Mouse (Mus musculus) urinary bladder, postnatal 36 days (tissue): ENCODE measurements at regions not wholly inside any gene's neighbourhood (a gene's known extent, or its start where the extent isn't known, plus 50 kb on each side); places are given as distances from the start of the nearest gene placed in this dataset.
A peak's percentile ranks its signal among the peaks of the same experiment; 100 is the strongest.

Experiments
- DNase-seq, 2 experiments: peaks; one replicate each; pipeline ENCODE4 v3.0.0; 2022; ENCODE audit warnings: low spot score in 2 of 2, mixed read lengths in 1 of 2

GRCm38 (mm10) chr6:51329070-51329995, 103.1 kb upstream of the Nfe2l3 start:
- DNase-seq: no peak

GRCm38 (mm10) chr6:51330069-51330706, 102.3 kb upstream of the Nfe2l3 start:
- no peak for DNase-seq

GRCm38 (mm10) chr6:51332841-51333240, 99.6 kb upstream of the Nfe2l3 start:
- DNase-seq: peak in 1 of 2 experiments; percentile 15

- peak in 1 of 2 experiments; percentile 30 for DNase-seq
Observed at GRCm38 (mm10) chr6:51333722-51334360, 98.6 kb upstream of the Nfe2l3 start.

GRCm38 (mm10) chr6:51335314-51335713, 97.2 kb upstream of the Nfe2l3 start:
- DNase-seq: no peak

- no peak for DNase-seq
Observed at GRCm38 (mm10) chr6:51339301-51339700, 93.2 kb upstream of the Nfe2l3 start.

GRCm38 (mm10) chr6:51347721-51348120, 84.7 kb upstream of the Nfe2l3 start:
- no peak for DNase-seq

- no peak for DNase-seq
Observed at GRCm38 (mm10) chr6:51349771-51350170, 82.7 kb upstream of the Nfe2l3 start.

- no peak for DNase-seq
Observed at GRCm38 (mm10) chr6:51355041-51355440, 77.4 kb upstream of the Nfe2l3 start.

- no peak for DNase-seq
Observed at GRCm38 (mm10) chr6:51361611-51362180, 70.8 kb upstream of the Nfe2l3 start.

- peak; percentile 84 to 90 for DNase-seq
Observed at GRCm38 (mm10) chr6:51362475-51363226, 69.8 kb upstream of the Nfe2l3 start.

GRCm38 (mm10) chr6:51364776-51365175, 67.7 kb upstream of the Nfe2l3 start:
- no peak for DNase-seq

- DNase-seq: no peak
Observed at GRCm38 (mm10) chr6:51369771-51370170, 62.7 kb upstream of the Nfe2l3 start.

- no peak for DNase-seq
Observed at GRCm38 (mm10) chr6:51372357-51372756, 60.1 kb upstream of the Nfe2l3 start.

GRCm38 (mm10) chr6:51378436-51378835, 54.0 kb upstream of the Nfe2l3 start:
- no peak for DNase-seq

- DNase-seq: no peak
Observed at GRCm38 (mm10) chr6:51379074-51379473, 53.4 kb upstream of the Nfe2l3 start.

GRCm38 (mm10) chr6:51379560-51380274, 52.8 kb upstream of the Nfe2l3 start:
- peak; percentile 32 to 54 for DNase-seq

GRCm38 (mm10) chr6:51380275-51380575, 52.2 kb upstream of the Nfe2l3 start:
- DNase-seq: no peak

- DNase-seq: no peak
Observed at GRCm38 (mm10) chr6:51381465-51381864, 51.0 kb upstream of the Nfe2l3 start.
